Mouse (Mus musculus) cortical plate, adult 2 months (tissue): ENCODE results near the gene Ctso. TPM values are rescaled to one million over a fixed set of nuclear protein-coding genes. Genes with fewer than 3 reads are reported as not detected.

Source experiments
- H3K27ac ChIP-seq: fragments of 200-500 bp; 2 replicates; pipeline ENCODE4 v1.5.1; 2012; ENCODE audit warnings: low read length, control low read depth, inconsistent platforms; ENCODE audit not compliant: insufficient read depth
- H3K4me1 ChIP-seq: fragments of 200-500 bp; 2 replicates; pipeline ENCODE4 v1.6.1; 2011; ENCODE audit warnings: low read length; ENCODE audit not compliant: control insufficient read depth, insufficient read depth
- H3K4me3 ChIP-seq: fragments of 200-500 bp; 2 replicates; pipeline ENCODE4 v1.5.1; 2011; ENCODE audit warnings: mild to moderate bottlenecking, low read length, control low read depth; ENCODE audit not compliant: insufficient read depth
- CTCF ChIP-seq: fragments of 200-500 bp; IDR thresholded peaks from 2 replicates; pipeline ENCODE4 v1.5.1; 2011; ENCODE audit warnings: mild to moderate bottlenecking, control low read depth, low read length; ENCODE audit not compliant: insufficient read depth; ENCODE audit errors: extremely low read depth
- POLR2A ChIP-seq: fragments of 200-500 bp; IDR thresholded peaks from 2 replicates; pipeline ENCODE4 v1.6.1; 2011; ENCODE audit warnings: mild to moderate bottlenecking, low read length, control low read depth; ENCODE audit not compliant: insufficient read depth; ENCODE audit errors: extremely low read depth
- polyA plus RNA-seq: library from polyadenylated mRNA; depleted of rRNA; stranded (reverse); fragments of >200 nt; gene quantifications from 2 replicates; pipeline ENCODE4 v1.2.3, GENCODE M21; 2012

The Ctso gene
- polyA plus RNA-seq, 1 experiment: 26.2 TPM

- H3K4me1 ChIP-seq: peaks cover 6% of the 10 kb centered on the region; the same call in 1 of the 2 replicates
- H3K27ac ChIP-seq: no peak overlapping the region
- no peak overlapping the region; the same call in 1 of the 2 replicates for H3K4me3 ChIP-seq
- TF ChIP-seq CTCF (no peak), POLR2A (no peak)
Measured at GRCm38 (mm10) chr3:81922910-81923309, 9.5 kb upstream of the Ctso start.

- TF ChIP-seq POLR2A (no peak), CTCF (peak; percentile 25; the same call in 1 of the 2 replicates)
- H3K4me3 ChIP-seq: no peak overlapping the region
- peaks cover 6% of the 10 kb centered on the region; the same call in 1 of the 2 replicates for H3K4me1 ChIP-seq
- no peak overlapping the region for H3K27ac ChIP-seq
Measured at GRCm38 (mm10) chr3:81924931-81925330, 7.5 kb upstream of the Ctso start.

GRCm38 (mm10) chr3:81925856-81926255, 6.5 kb upstream of the Ctso start:
- Histone ChIP-seq H3K27ac (no peak overlapping the region), H3K4me3 (no peak overlapping the region), H3K4me1 (peaks cover 6% of the 10 kb centered on the region; the same call in 1 of the 2 replicates)
- no peak for TF ChIP-seq CTCF
- no peak for TF ChIP-seq POLR2A

GRCm38 (mm10) chr3:81926764-81927325, 5.6 kb upstream of the Ctso start:
- H3K27ac ChIP-seq: no peak overlapping the region
- H3K4me1 ChIP-seq: peaks cover 6% of the 10 kb centered on the region; the same call in 1 of the 2 replicates
- TF ChIP-seq CTCF: no peak
- TF ChIP-seq POLR2A: no peak
- H3K4me3 ChIP-seq: no peak overlapping the region

- Histone ChIP-seq H3K4me1 (peaks cover 4% of the 10 kb centered on the region; the same call in 1 of the 2 replicates), H3K27ac (no peak overlapping the region), H3K4me3 (no peak overlapping the region)
- TF ChIP-seq POLR2A (no peak), CTCF (no peak)
Measured at GRCm38 (mm10) chr3:81929073-81929472, 3.3 kb upstream of the Ctso start.

GRCm38 (mm10) chr3:81931695-81932094, 706 bp upstream of the Ctso start:
- peaks cover 3% of the 10 kb centered on the region; the same call in 1 of the 2 replicates for H3K4me1 ChIP-seq
- no peak overlapping the region; the same call in 1 of the 2 replicates for H3K4me3 ChIP-seq
- TF ChIP-seq POLR2A (no peak), CTCF (no peak)
- H3K27ac ChIP-seq: no peak overlapping the region

GRCm38 (mm10) chr3:81933348-81933747, 947 bp downstream of the Ctso start:
- Histone ChIP-seq H3K4me1 (no peaks in the 10 kb centered on the region), H3K4me3 (peak overlapping the region; percentile 91; the same call in 1 of the 2 replicates), H3K27ac (no peak overlapping the region)
- TF ChIP-seq POLR2A: no peak
- TF ChIP-seq CTCF: no peak

- no peaks in the 10 kb centered on the region; the same call in 1 of the 2 replicates for H3K4me1 ChIP-seq
- H3K27ac ChIP-seq: no peak overlapping the region
- H3K4me3 ChIP-seq: no peak overlapping the region
- TF ChIP-seq CTCF (no peak), POLR2A (no peak)
Measured at GRCm38 (mm10) chr3:81938924-81939323, 6.5 kb downstream of the Ctso start.

GRCm38 (mm10) chr3:81942341-81942740, 9.9 kb downstream of the Ctso start:
- TF ChIP-seq CTCF (no peak), POLR2A (no peak)
- Histone ChIP-seq H3K27ac (no peak overlapping the region), H3K4me3 (no peak overlapping the region), H3K4me1 (no peaks in the 10 kb centered on the region; the same call in 1 of the 2 replicates)

- H3K27ac ChIP-seq: no peak overlapping the region
- no peak overlapping the region for H3K4me3 ChIP-seq
- TF ChIP-seq CTCF (no peak), POLR2A (no peak)
- H3K4me1 ChIP-seq: no peaks in the 10 kb centered on the region; the same call in 1 of the 2 replicates
Measured at GRCm38 (mm10) chr3:81943097-81943496, 10.7 kb downstream of the Ctso start.
